Mouse (Mus musculus): ENCODE data around the gene Lztr1.
"Not testable (repeated sequence)": the region's sequence is repeated elsewhere in the genome, so short reads cannot be mapped to it uniquely, and the experiment has no call there.

Lztr1 gene

DNA sequence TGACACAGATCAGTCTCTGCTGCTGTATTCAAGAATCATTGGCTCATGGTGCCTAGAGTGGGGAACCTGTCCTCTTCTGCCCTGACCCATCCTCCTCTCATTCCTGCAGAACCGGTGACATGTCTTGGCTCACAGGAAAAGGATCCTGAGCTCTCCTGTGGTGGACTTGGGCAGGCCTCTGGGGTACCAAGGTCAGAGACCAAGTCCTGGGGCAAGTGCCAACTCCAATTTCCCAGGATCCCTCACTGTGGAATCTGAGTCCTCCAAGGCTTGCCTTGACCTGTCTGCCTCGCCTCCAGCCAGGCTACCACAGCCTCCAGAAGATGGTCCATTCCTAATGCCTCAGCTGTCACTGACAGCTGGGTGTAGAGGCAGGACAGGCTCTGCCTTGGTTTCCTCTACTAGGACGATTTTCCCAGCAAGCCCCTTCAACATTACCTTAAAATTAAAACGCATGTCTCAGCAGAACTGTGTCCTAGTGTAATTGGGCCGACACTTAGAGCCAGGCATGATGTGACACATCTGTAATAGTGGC is 1.4 kb upstream of the Lztr1 start:
- DNase-seq (ENCODE audit: low spot score): no peak

DNA sequence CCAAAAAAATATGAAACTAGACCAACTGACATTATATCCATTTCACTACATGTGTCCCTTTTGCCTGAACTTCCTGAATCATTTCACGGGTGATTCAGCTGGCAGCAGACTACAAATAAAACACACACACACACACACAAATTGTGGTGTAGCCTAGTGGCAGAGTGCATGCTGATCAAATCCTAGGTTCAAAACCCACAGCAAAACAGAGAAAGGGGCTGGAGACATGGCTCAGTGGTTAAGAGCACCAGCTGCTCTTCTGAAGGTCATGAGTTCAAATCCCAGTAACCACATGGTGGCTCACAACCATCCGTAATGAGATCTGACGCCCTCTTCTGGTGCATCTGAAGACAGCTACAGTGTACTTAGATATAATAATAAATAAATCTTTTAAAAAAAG is 457 bp upstream of the Lztr1 start:
- not testable (repeated sequence) for DNase-seq (ENCODE audit: low spot score)

DNA sequence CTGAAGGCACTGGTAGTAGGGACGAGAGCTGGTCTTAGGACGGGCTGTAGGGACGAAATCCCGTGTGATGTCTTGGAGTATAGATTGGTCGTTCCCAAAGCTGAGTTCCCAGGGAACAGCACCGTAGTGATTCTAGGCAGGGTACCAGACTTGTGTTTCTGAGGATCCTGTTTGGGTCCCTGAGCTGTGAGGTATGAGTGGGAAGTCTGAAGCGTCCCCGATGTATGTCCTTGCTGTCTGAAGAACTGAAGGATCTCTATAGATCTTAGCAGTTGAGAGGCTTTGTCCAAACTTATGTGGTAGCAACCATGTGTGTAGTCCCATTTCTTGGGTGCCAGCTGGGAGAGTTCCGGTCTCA is 731 bp downstream of the Lztr1 start:
- DNase-seq (ENCODE audit: low spot score): no peak

DNA sequence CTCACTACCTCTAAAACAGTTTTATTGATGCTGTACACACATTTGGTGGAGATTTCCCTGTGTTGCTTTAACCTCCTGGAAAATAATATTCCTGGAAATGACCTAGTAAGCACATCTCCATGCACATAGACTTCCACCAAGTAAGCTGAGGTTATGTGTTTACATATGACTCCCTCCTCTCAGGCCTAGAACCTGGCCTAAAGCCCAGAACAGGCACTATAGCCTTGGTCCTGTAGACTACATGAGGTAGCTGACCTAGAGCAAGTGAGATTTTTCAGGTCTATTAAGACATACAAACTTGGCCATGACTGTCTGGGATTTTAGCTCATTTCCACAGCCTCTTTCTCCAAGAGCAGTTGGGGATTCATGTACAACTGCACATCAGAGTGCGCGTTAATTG is 1.7 kb downstream of the Lztr1 start:
- DNase-seq (ENCODE audit: low spot score): no peak

DNA sequence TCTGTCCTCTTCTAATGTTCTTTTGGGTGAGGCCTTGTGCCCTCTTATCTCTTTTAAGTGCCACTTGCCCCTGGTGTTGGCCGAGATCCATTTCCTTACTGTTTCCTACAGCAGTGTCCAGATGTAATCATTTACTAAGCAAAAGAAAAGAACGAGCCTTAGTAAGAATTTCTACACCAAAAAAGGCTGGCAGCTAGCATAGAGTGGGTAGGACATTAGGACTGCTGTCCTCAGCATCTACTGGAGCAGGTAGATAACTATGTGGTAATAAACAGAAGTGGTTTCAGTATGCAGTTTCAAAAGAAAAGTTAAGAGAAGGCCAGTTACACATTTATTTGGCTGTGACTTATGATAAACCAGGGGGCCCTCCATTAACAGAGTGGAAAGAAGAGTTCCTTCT is 2.2 kb downstream of the Lztr1 start:
- DNase-seq (ENCODE audit: low spot score): no peak

DNA sequence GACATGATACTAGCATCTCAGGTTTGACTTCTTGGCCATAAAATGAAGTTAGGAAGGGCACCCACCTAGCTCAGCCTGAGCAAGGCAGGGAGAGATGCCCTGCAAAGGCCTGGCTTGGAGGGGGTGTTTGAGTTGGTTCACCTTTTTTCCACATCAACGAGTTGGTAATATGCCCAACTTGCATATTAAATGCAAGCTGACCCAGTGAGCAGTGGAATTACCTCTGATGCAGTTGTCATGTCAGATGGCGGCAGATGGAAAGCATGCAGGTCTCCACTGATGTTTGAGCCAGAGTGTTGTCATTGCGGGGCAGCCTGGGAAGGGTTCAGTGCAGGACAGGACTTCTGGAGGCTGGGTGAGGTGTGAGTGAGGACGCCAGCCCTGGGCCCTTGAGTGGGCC is 2.9 kb downstream of the Lztr1 start:
- no peak for DNase-seq (ENCODE audit: low spot score)

DNA sequence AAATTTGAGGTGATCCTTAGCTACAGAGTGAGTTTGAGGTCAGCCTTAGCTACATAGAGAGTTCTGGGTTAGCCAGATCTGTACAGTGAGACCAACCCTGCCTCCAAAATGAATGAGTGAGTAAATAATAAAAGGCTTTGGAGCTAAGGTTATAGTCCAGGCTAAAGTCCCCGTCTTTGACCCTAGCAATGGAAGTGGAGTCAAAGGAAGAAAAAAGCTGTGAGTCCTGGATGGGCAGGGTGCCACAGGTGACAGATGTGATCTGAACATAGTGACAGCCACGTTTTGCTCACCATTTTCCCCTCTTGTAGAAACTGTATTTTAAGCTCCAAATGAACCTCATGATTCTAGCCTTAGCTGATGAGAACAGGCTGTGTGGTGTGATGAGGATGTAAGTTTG is 10.4 kb downstream of the Lztr1 start:
- no peak for DNase-seq (ENCODE audit: low spot score)

DNA sequence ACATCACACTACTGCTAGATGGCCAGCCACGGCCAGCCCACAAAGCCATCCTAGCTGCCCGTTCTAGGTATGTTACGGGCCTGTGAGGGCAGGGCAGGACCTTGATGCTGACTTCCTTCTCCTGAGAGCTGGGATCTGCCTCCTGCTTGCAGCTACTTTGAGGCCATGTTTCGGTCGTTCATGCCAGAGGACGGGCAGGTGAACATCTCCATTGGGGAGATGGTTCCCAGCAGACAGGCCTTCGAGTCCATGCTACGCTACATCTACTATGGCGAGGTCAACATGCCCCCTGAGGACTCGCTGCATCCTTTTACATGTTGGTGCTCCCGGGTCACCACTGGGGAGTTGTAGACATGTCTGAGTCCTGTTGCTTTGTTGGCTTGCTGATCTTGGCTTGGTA is 15.7 kb downstream of the Lztr1 start:
- DNase-seq (ENCODE audit: low spot score): no peak

DNA sequence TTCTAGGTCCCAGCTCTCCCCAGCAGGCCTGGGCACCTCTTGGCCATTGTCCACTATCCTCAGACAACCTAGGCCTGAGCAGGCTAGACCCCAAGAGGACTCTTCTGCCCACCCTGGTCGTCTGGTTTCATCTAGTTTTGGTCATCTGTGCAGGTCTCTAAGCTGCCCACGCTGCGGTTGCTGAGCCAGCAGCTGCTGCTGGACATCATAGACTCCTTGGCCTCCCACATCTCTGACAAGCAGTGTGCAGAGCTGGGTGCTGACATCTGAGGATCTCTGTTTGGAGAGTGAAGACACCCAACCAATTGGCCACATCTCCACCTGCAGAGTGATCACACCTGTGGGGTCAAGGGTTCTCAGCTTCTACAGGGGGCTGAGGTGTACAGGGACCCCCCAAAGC is 17.0 kb downstream of the Lztr1 start:
- no peak for DNase-seq (ENCODE audit: low spot score)

DNA sequence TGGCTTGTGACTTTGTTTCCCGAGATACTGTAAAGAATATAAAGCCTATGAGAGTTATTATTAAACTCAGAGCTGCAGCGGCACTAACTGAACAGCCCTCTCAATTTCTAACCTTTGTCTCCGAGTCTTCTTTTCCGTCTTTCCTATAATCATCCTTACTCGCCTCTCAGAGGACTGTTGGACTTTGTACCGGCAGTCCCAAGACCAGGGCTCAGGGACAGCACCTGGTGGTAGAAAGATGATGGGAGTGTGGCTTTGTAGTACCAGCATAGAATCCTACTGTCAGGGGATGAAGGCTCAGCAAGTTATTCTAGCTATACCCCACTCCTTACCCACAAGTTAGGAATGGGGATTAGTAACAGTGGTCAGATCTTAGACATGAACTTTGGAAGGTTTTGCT is 17.7 kb downstream of the Lztr1 start:
- no peak for DNase-seq (ENCODE audit: low spot score)

DNA sequence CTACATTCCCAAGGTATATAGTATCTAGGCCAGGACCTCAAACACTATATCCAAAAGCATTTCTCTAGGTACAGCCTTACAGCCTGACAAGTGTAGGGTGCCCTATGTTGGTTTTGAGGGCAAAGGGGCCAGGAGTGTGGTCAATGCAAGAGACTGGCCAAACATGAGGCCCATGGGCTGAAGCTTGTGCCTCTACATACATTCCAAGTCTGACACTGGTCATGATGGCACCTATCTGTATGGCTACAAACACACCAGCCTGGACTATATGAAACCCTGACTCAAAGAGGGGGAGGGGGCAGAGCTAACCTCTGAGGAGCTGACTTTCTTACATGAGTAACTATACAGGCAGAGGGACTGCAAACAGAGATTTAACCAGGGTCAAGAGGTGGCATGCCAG is 19.1 kb downstream of the Lztr1 start:
- DNase-seq (ENCODE audit: low spot score): no peak

DNA sequence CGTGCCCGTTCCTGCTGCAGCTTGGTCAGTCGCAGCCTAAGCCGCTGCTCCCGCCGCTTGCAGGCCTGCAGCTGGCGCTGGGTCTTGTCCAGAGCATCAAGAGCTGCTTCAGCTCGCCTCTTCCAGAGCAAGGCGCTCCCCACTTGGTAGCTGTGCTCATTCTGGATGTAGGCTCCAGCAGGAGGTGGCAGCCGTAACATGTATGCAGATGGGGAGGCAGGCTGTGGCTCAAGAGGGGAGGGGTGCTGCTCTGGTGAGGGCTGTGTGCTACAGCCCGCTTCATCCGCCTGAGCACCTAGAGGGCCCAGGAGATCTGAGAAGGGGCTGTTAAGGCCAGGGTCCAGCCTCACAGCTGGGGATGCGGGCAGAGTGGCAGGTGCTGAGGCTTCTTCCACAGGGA is 19.8 kb downstream of the Lztr1 start:
- no peak for DNase-seq (ENCODE audit: low spot score)

DNA sequence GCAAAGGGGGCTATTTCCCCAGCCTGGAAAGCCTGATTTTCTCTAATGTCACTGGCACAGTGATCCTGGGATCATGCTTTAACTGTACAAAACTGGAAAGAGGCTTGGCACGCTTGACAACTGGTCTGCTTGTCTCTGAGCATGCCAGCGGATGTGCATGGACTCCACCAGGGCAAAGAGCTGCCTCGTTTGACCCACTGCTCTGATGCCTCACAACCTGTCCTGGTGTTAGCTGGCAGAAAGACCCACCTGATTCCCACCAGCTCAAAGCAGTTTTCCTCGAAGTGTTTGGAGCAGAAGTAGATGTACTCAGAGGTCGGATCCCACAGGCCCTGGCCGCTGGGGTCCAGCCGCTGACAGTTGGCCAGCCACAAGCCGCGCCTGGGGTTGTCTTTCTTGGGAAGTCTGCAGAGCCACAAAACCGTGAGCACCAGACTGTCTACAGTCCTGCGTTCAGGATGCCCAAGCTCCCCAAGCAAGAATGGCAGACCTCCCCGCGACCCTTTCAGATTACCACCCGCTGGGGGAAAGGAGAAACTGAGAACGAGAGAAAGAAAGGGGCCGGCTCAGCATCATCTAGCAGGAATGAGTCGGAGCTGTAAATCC is 21.6 kb downstream of the Lztr1 start:
- DNase-seq (ENCODE audit: low spot score): no peak

DNA sequence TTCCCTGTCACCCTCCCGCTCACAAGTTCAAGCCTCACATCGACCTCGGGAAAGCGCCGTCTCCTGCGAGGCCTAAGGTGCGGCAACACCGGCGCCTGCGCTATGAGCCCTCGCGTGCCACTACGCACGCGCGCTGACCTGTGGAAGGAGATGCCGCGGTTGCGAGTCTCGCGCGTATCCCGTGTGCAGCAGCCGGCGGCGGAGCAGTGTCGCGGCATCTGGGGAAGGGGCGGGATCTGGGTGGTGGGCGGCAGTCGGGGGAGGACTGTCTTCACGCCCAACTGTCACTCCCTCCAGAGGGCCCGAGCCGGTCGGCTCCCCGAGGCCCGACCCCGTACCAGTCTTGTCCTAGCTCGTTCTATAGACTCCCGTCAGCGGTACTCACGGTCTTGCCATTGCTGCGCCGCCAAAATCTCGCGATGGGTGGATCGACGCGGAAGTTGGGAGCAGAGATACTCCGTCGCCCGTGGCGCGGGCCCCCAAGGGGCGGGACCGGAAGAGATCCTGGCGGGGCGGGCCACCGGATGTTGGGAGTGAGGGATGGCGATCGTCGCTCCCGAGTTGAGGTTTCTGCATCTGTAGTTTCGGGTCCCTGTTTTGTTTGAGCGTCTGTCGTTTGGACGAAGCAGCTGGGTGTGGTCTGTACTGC is 22.3 kb downstream of the Lztr1 start, which contains the start of gene Thap7:
Gene Thap7, minus strand, starts transcription at position 497 of the 649 bp plus-strand sequence.
- peak; percentile 96 for DNase-seq (ENCODE audit: low spot score)

DNA sequence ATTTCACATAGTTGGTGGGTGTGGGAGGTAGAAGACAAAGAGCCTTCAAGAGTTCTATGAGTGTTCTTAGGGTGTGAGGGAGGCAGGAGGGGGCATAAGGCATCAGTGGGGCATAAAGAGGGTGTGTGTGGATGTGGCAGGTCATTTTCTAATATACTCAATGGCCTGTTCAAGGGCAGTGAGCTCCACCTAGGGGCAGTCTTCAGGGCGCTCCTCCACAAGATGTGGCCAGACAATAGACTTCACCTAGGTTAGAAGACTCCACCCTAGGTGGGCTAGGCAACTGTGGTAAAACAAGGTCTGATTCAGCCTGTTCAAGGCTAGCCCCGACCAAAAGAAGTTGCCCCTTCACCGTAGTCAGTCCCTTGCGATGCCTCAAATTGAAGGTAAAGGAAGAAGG is 23.8 kb downstream of the Lztr1 start:
- DNase-seq (ENCODE audit: low spot score): peak; percentile 45

DNA sequence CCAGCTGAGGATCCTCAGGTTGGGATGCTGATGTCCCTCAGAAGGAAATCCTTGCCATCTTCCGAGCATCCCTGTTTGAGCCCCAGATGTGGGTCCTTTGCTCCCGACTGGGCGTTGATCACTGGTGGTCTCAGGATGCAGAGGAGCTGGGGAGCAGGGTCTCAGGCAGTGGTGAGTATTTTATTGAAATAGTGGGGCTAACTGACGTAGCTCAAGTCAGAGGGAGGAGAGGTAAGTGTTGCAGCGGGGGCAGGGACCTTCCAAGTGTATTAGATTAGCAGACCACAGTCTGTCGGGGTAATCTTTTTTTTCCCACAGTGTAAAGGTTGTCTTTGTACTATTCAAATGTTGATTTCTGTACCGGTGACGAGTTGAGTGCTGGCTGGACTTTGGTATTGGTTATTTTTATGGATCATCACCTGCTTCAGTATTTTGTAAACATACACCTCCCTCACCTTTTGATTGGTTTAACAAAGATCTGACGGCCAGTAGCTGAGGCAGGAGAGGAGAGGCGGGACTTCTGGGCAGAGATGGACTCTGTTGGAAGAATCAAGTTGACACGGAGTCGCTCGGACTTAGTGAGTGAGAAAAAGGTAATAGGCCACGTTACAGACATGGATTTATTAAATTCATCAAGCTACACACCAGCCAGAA is 24.3 kb downstream of the Lztr1 start:
- DNase-seq (ENCODE audit: low spot score): no peak

DNA sequence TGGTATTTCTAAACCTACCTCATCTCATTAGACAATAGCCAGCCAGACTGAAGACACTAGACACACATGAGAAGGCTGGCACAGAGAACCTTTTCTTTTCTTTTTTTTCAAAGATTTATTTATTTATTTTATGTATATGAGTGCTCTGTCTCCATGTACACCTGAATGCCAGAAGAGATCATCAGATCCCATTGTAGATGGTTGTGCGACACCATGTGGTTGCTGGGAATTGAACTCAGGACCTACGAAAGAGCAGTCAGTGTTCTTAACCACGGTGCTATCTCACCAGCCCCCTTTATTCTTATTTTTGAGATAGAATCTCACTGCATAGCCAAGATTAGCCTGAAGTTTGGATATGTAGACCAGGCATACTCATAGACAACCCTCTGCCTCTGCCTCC is 28.1 kb downstream of the Lztr1 start:
- no peak for DNase-seq (ENCODE audit: low spot score)

DNA sequence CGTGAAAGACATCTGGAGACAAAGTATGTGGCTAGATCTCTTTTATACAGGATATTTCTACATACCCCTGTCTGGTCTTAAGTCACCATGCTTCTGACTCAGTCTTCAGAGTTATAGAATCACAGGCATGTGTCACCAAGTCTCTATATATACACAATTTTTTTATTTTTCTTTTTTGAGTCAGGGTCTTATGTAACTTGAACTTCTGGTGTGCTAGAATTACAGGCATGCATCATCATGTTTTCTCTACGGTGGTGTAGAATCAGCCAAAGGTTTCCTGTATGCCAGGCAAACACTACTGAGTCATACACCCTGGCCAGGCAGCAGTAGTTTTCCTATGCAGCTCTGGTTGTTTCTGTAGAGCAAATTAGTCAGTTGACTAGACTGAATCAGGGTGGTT is 34.1 kb downstream of the Lztr1 start:
- DNase-seq (ENCODE audit: low spot score): no peak

DNA sequence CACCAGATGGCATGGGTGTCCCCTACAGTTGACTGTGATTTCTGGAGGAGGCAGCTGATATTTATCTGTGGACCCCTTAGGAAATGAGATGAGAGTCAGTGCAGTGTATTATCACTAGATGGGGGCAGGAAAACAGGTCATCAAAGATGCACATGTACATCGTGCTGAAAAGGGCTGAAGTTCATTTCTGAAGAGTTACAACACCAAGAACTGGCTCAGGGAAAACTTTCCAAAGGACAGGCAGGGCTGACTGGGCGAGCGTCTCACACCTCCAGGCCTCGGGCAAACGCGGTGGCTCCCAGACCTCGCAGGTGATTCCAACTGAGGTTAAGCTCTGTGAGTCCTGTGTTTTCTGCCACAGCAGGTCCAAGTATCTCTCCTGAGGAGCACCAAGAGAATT is 44.3 kb downstream of the Lztr1 start:
- no peak for DNase-seq (ENCODE audit: low spot score)

DNA sequence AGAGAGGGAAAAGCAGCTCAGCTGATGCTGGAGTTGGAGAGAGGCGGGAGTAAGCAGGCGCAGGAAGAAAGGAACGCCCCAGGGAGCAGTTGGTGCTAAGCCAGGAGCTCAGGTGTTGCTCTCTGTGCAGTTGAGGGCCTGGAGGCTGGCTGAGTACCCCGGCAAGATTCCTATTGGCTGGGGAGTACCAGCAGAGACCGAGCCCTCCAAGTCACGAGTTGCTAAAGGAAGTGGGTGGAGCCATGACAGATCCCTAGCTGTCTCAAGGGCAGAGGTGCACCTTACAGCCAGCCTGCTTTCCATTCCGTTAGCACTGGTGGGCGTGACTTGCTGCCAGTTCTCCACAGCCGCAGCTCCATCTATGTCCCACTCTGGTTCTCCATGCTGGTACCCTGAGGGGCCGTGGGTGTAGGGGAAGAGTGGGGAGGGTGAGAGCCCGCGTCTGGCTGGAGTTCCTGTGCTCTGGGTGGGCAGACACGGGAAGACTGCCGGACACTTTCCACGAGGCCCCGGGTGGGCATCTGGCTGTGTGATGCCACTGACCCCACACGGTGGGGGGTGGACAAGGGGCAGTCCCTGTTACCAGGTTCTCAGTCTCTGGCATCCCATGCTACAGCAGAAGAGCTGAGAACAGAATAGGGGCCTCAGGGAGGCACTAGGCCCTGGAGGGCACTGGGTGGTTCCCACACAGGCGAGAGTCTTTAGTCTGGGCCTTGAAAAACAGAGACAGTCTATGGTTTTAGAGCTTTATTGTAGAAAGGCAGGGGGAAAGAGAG is 45.6 kb downstream of the Lztr1 start:
- peak; percentile 61 for DNase-seq (ENCODE audit: low spot score)

DNA sequence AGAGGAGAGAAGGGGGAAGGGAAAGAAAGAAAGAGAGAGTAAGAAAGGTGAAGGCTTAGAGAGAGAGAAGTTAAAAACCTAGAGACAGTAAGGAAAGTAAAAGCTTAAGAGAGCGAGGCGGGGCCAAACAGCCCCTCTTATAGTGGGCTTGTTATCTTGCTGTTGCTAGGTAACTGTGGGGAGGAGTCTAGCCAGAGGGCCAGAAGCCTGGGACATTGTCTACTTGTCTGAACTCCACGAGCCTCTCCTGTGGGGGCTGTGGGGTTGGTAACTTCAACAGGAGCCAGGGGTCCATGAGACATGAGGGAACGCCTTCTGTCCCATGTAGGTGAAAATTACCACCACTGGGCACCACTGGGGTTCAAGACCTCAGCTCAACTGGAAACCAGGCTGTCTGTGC is 46.2 kb downstream of the Lztr1 start:
- peak; percentile 57 for DNase-seq (ENCODE audit: low spot score)

DNA sequence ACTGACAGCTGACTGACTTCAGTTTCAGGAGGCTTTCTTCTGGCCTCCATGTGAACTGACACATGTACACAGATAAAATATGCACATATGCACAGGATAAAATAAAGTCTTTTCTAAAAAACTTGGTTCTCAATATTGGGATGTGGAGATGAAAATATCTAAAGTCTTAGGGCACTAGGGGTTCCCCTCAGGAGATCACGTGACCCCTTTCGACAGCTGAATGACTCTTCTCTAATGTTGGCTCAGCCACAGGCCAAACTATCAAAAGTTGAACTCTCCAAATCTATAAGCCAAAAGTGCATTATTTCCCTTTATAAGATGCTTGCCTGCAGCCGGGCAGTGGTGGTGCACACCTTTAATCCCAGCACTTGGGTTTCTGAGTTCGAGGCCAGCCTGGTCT is 47.7 kb downstream of the Lztr1 start:
- no peak for DNase-seq (ENCODE audit: low spot score)

DNA sequence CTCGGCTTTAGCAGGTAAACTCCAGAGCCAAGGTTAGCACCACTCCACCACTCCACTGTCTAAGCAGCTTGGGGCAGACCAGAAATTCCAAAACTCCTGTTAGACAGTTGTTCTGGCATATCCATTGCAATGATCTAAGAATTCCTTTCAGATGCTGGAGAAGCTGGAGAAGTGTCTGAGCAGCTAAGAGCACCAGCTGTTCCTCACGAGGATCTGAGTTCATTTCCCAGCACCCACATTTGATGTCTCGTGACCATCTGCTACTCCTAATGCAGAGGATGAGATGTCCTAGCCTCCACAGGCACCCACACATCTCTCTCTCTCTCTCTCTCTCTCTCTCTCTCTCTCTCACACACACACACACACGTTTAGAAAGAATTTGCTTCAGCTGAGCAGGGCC is 48.4 kb downstream of the Lztr1 start:
- no peak for DNase-seq (ENCODE audit: low spot score)
